Mouse (Mus musculus): ENCODE measurements around the gene Creb3l2. TPM values are rescaled to one million over a fixed set of nuclear protein-coding genes. Genes with fewer than 3 reads are reported as not detected.

The Creb3l2 gene
- polyA plus RNA-seq, 1 experiment from 2014 or later: 20.8 TPM

GRCm38 (mm10) chr6:37426615-37427014, 15.3 kb downstream of the Creb3l2 start:
- no peak overlapping the region for H3K9ac ChIP-seq (ENCODE audit: low read depth, low read length)
- no peak for TF ChIP-seq CTCF (IDR thresholded peaks at IDR 0.05; ENCODE audit: low read depth)
- no peaks in the 10 kb centered on the region for H3K9me3 ChIP-seq (replicated peaks; ENCODE audit: low read length)
- no peak overlapping the region for H3K4me2 ChIP-seq (ENCODE audit: low read length)
- ATAC-seq (replicated peaks; ENCODE audit: low FRiP score, low read depth): no peak
- WGBS: 55% methylated on average over 2 of the region's 2 CpGs
- no peak for DNase-seq (ENCODE audit: low spot score)
- peak overlapping the region; percentile 97; the same call in 1 of the 2 replicates for H3K27ac ChIP-seq
- no peaks in the 10 kb centered on the region for H3K36me3 ChIP-seq (ENCODE audit: insufficient read depth, low read length)
- H3K4me3 ChIP-seq (replicated peaks; ENCODE audit: low read depth, low read length): no peak overlapping the region
- H3K4me1 ChIP-seq (replicated peaks; ENCODE audit: insufficient read depth, low read length): peaks cover 69% of the 10 kb centered on the region
- H3K27me3 ChIP-seq (ENCODE audit: insufficient read depth, low read length): no peaks in the 10 kb centered on the region

GRCm38 (mm10) chr6:37425833-37426232, 16.1 kb downstream of the Creb3l2 start:
- Histone ChIP-seq H3K4me1 (replicated peaks; ENCODE audit: insufficient read depth, low read length) (peaks cover 72% of the 10 kb centered on the region), H3K36me3 (ENCODE audit: insufficient read depth, low read length) (no peaks in the 10 kb centered on the region), H3K4me3 (replicated peaks; ENCODE audit: low read depth, low read length) (no peak overlapping the region), H3K9me3 (replicated peaks; ENCODE audit: low read length) (no peaks in the 10 kb centered on the region), H3K27me3 (ENCODE audit: insufficient read depth, low read length) (no peaks in the 10 kb centered on the region), H3K9ac (ENCODE audit: low read depth, low read length) (no peak overlapping the region), H3K4me2 (ENCODE audit: low read length) (no peak overlapping the region), H3K27ac (no peak overlapping the region)
- TF ChIP-seq CTCF (IDR thresholded peaks at IDR 0.05; ENCODE audit: low read depth): no peak
- ATAC-seq (replicated peaks; ENCODE audit: low FRiP score, low read depth): no peak
- WGBS: 49% methylated on average over 3 of the region's 3 CpGs
- no peak for DNase-seq (ENCODE audit: low spot score)

DNA sequence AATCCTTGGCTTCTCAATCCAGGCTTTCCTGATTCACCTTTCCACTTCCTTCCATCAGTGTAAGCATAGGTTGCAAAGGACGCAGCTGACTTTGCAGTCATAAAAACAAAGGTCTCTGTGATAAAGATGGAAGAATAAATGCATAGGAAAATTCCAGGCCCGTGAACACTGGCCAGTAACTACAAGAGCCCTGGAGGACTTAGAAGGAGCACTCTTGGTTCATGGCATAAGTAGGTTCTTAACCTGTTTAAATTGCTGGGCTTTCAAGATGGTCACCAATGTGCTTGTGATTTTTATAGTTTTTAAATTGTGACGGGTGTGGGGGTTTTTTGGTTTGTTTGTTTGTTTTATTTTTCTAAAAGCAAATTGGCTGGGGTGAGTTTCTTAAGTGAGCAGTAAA, 16.9 kb downstream of the Creb3l2 start:
- TF ChIP-seq CTCF (IDR thresholded peaks at IDR 0.05; ENCODE audit: low read depth): no peak
- 67% methylated on average over 3 of the region's 3 CpGs for WGBS
- Histone ChIP-seq H3K4me2 (ENCODE audit: low read length) (no peak overlapping the region), H3K36me3 (ENCODE audit: insufficient read depth, low read length) (no peaks in the 10 kb centered on the region), H3K27me3 (ENCODE audit: insufficient read depth, low read length) (no peaks in the 10 kb centered on the region), H3K9me3 (replicated peaks; ENCODE audit: low read length) (no peaks in the 10 kb centered on the region), H3K9ac (ENCODE audit: low read depth, low read length) (no peak overlapping the region), H3K4me3 (replicated peaks; ENCODE audit: low read depth, low read length) (no peak overlapping the region), H3K4me1 (replicated peaks; ENCODE audit: insufficient read depth, low read length) (peaks cover 67% of the 10 kb centered on the region), H3K27ac (peak overlapping the region; percentile 67)
- DNase-seq (ENCODE audit: low spot score) (no peak), ATAC-seq (replicated peaks; ENCODE audit: low FRiP score, low read depth) (no peak)

- Histone ChIP-seq H3K9ac (ENCODE audit: low read depth, low read length) (no peak overlapping the region), H3K27ac (peak overlapping the region; percentile 67), H3K4me1 (replicated peaks; ENCODE audit: insufficient read depth, low read length) (peaks cover 67% of the 10 kb centered on the region), H3K4me2 (ENCODE audit: low read length) (no peak overlapping the region), H3K27me3 (ENCODE audit: insufficient read depth, low read length) (no peaks in the 10 kb centered on the region), H3K4me3 (replicated peaks; ENCODE audit: low read depth, low read length) (no peak overlapping the region), H3K36me3 (ENCODE audit: insufficient read depth, low read length) (no peaks in the 10 kb centered on the region), H3K9me3 (replicated peaks; ENCODE audit: low read length) (no peaks in the 10 kb centered on the region)
- 39% methylated on average over 7 of the region's 7 CpGs for WGBS
- ATAC-seq (replicated peaks; ENCODE audit: low FRiP score, low read depth) (no peak), DNase-seq (ENCODE audit: low spot score) (peak; percentile 70)
- no peak for TF ChIP-seq CTCF (IDR thresholded peaks at IDR 0.05; ENCODE audit: low read depth)
Observed at GRCm38 (mm10) chr6:37424374-37424773, 17.6 kb downstream of the Creb3l2 start.

- H3K9ac ChIP-seq (ENCODE audit: low read depth, low read length): no peak overlapping the region
- ATAC-seq (replicated peaks; ENCODE audit: low FRiP score, low read depth) (no peak), DNase-seq (ENCODE audit: low spot score) (no peak)
- H3K4me1 ChIP-seq (replicated peaks; ENCODE audit: insufficient read depth, low read length): peaks cover 67% of the 10 kb centered on the region
- H3K36me3 ChIP-seq (ENCODE audit: insufficient read depth, low read length): no peaks in the 10 kb centered on the region
- WGBS: 55% methylated on average over 1 of the region's 1 CpGs
- no peak overlapping the region for H3K4me2 ChIP-seq (ENCODE audit: low read length)
- no peak overlapping the region for H3K4me3 ChIP-seq (replicated peaks; ENCODE audit: low read depth, low read length)
- TF ChIP-seq CTCF (IDR thresholded peaks at IDR 0.05; ENCODE audit: low read depth): no peak
- H3K27ac ChIP-seq: peak overlapping the region; percentile 67; the same call in 1 of the 2 replicates
- no peaks in the 10 kb centered on the region for H3K27me3 ChIP-seq (ENCODE audit: insufficient read depth, low read length)
- H3K9me3 ChIP-seq (replicated peaks; ENCODE audit: low read length): no peaks in the 10 kb centered on the region
Observed at GRCm38 (mm10) chr6:37423386-37423785, 18.6 kb downstream of the Creb3l2 start.

DNA sequence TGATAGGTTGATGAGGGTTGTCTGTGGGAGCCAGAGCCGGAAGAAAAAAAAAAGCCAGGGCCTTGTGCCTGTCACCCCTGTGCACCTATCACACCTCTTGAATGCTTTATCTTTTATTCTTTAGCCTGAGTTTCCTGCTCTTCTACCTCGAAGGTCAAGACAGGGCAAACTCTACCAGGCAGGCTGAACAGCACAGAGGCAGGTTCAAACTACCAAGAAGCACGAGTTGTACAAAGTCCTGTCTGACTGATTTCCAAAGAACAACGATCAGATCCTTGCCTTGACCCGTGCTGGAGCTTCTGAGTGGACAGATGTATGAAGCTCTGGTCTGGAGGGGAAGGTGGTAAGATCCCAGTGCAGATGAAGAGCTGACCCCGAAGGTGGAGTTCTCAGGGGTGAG, 20.8 kb downstream of the Creb3l2 start:
- peaks cover 56% of the 10 kb centered on the region for H3K4me1 ChIP-seq (replicated peaks; ENCODE audit: insufficient read depth, low read length)
- no peaks in the 10 kb centered on the region for H3K27me3 ChIP-seq (ENCODE audit: insufficient read depth, low read length)
- TF ChIP-seq CTCF (IDR thresholded peaks at IDR 0.05; ENCODE audit: low read depth): no peak
- ATAC-seq (replicated peaks; ENCODE audit: low FRiP score, low read depth): no peak
- H3K36me3 ChIP-seq (ENCODE audit: insufficient read depth, low read length): no peaks in the 10 kb centered on the region
- H3K9me3 ChIP-seq (replicated peaks; ENCODE audit: low read length): no peaks in the 10 kb centered on the region
- no peak overlapping the region for H3K4me3 ChIP-seq (replicated peaks; ENCODE audit: low read depth, low read length)
- DNase-seq (ENCODE audit: low spot score): no peak
- H3K9ac ChIP-seq (ENCODE audit: low read depth, low read length): no peak overlapping the region
- H3K27ac ChIP-seq: no peak overlapping the region
- H3K4me2 ChIP-seq (ENCODE audit: low read length): no peak overlapping the region
- 67% methylated on average over 6 of the region's 6 CpGs for WGBS

DNA sequence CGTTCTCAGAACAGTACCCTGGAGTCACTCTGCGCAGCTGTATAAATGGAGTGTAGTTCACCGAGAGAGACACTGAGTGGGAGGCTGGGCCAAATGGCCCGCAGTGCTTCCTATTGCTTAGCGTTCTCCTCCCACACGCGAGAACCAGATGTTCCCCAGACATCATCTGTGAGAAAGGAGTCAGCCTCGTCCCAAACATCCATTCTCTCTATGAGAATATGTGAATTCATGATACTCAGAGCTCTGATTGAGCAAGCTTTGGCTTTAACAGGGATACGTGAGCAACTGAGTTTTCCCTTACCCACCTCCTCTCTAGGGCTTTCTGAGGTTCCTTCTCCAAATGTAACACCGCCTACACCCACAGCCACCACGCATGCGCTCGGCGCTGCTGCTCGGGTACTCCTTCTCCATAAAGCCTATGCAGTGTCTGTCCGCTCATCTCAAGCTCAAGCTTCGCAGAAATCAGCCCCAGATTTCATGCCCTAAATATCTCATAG, 22.5 kb downstream of the Creb3l2 start:
- H3K9me3 ChIP-seq (replicated peaks; ENCODE audit: low read length): no peaks in the 10 kb centered on the region
- H3K4me3 ChIP-seq (replicated peaks; ENCODE audit: low read depth, low read length): no peak overlapping the region
- DNase-seq (ENCODE audit: low spot score): peak; percentile 87
- no peak for TF ChIP-seq CTCF (IDR thresholded peaks at IDR 0.05; ENCODE audit: low read depth)
- 37% methylated on average over 17 of the region's 17 CpGs for WGBS
- no peaks in the 10 kb centered on the region for H3K36me3 ChIP-seq (ENCODE audit: insufficient read depth, low read length)
- H3K27ac ChIP-seq: peak overlapping the region; percentile 79
- H3K9ac ChIP-seq (ENCODE audit: low read depth, low read length): 0 out of 2 replicates have a peak overlapping the region, but pooled peaks have one; percentile 8
- no peak for ATAC-seq (replicated peaks; ENCODE audit: low FRiP score, low read depth)
- no peaks in the 10 kb centered on the region for H3K27me3 ChIP-seq (ENCODE audit: insufficient read depth, low read length)
- peaks cover 60% of the 10 kb centered on the region for H3K4me1 ChIP-seq (replicated peaks; ENCODE audit: insufficient read depth, low read length)
- H3K4me2 ChIP-seq (ENCODE audit: low read length): peak overlapping the region; percentile 6

Measured in kidney, postnatal 0 days (tissue).